In genomic region chr7:44655504-44655903, GRCm38 (mm10) we compare ENCODE assay signal across 9 mouse cellular contexts. TPM values are rescaled to one million over a fixed set of nuclear protein-coding genes. Genes with fewer than 3 reads are reported as not detected.
DNase-seq lines count a peak whose midpoint lies in the region; ATAC-seq and TF ChIP-seq lines count a peak whose summit lies in the region.
"Had no signal": no experiment of that assay in that cellular context is flagged by ENCODE, and none has a peak within 500 bp of the region (broad histone marks: within the 10 kb centered on the region; RNA-seq: fewer than 3 reads in every experiment).

No protein-coding gene starts in this region.

- H3K4me1 ChIP-seq in liver, embryonic 11.5 days (replicated peaks; ENCODE audit: control insufficient read depth, insufficient read depth, low read length) = no peaks in the 10 kb centered on the region
- peaks cover 2% of the 10 kb centered on the region; the same call in 1 of the 2 replicates for H3K4me1 ChIP-seq in embryonic facial prominence, embryonic 13.5 days
- H3K4me1 ChIP-seq in liver, embryonic 13.5 days (replicated peaks) = no peaks in the 10 kb centered on the region
- H3K4me1 ChIP-seq in spleen, adult 2 months (ENCODE audit: control insufficient read depth, insufficient read depth, insufficient read length) = no peaks in the 10 kb centered on the region

- peak; percentile 70 for DNase-seq in CD4-positive, CD25-positive, alpha-beta regulatory T cell, adult 2 months (ENCODE audit: low read depth, low spot score)
- peak; percentile 61 for DNase-seq in liver
- no peak for DNase-seq in liver, embryonic 11.5 days (ENCODE audit: low spot score)
- DNase-seq in adrenal gland, postnatal 14 days = peak; percentile 80
- DNase-seq in liver, embryonic 13.5 days = peak; percentile 31
- peak; percentile 21 to 54 for DNase-seq in spleen, adult 2 months (ENCODE audit: low read depth in 1 of 2, low spot score in 2 of 2)

- 0 out of 2 replicates have a peak, but pooled peaks cover 3% of the 10 kb centered on the region for H3K27me3 ChIP-seq in liver, embryonic 11.5 days (replicated peaks; ENCODE audit: control insufficient read depth, insufficient read depth, low read length)
- H3K27me3 ChIP-seq in embryonic facial prominence, embryonic 13.5 days = no peaks in the 10 kb centered on the region
- no peaks in the 10 kb centered on the region for H3K27me3 ChIP-seq in liver, embryonic 13.5 days
- no peaks in the 10 kb centered on the region for H3K27me3 ChIP-seq in spleen, adult 2 months (ENCODE audit: control insufficient read depth, insufficient read depth, low read length)

- H3K4me2 ChIP-seq in liver, embryonic 11.5 days = no peak overlapping the region
- no peak overlapping the region for H3K4me2 ChIP-seq in embryonic facial prominence, embryonic 13.5 days
- H3K4me2 ChIP-seq in liver, embryonic 13.5 days = no peak overlapping the region

- no peak for ATAC-seq in CD4-positive, CD25-positive, alpha-beta regulatory T cell, adult 4 months
- no peak for ATAC-seq in liver, embryonic 11.5 days (replicated peaks; ENCODE audit: low FRiP score)
- ATAC-seq in embryonic facial prominence, embryonic 13.5 days (ENCODE audit: insufficient number of reproducible peaks, insufficient read depth, low FRiP score, low TSS enrichment, low read depth) = no peak; the same call in 1 of the 2 replicates
- ATAC-seq in liver, embryonic 13.5 days (ENCODE audit: low read depth) = no peak

- no peak overlapping the region for H3K27ac ChIP-seq in liver, embryonic 11.5 days (ENCODE audit: low read depth, low read length)
- peak overlapping the region; percentile 62; the same call in 1 of the 2 replicates for H3K27ac ChIP-seq in embryonic facial prominence, embryonic 13.5 days
- H3K27ac ChIP-seq in liver, embryonic 13.5 days = no peak overlapping the region
- no peak overlapping the region for H3K27ac ChIP-seq in spleen, adult 2 months (ENCODE audit: insufficient read depth, low read length)

- peak; percentile 73; the same call in 1 of the 2 replicates for TF ChIP-seq CTCF in spleen, adult 2 months (IDR thresholded peaks at IDR 0.05; ENCODE audit: extremely low read depth, insufficient read depth, insufficient read length, insufficient replicate concordance)

- no peaks in the 10 kb centered on the region for H3K9me3 ChIP-seq in liver, embryonic 11.5 days (ENCODE audit: control insufficient read depth, low read length)
- H3K9me3 ChIP-seq in embryonic facial prominence, embryonic 13.5 days = no peaks in the 10 kb centered on the region
- H3K9me3 ChIP-seq in liver, embryonic 13.5 days (replicated peaks) = no peaks in the 10 kb centered on the region

- no peak overlapping the region for H3K4me3 ChIP-seq in liver, embryonic 11.5 days (ENCODE audit: low read depth, low read length)
- no peak overlapping the region for H3K4me3 ChIP-seq in embryonic facial prominence, embryonic 13.5 days
- no peak overlapping the region for H3K4me3 ChIP-seq in liver, embryonic 13.5 days (replicated peaks)
- no peak overlapping the region for H3K4me3 ChIP-seq in spleen, adult 2 months (ENCODE audit: extremely low read depth, insufficient read depth, insufficient read length)

- TF ChIP-seq POLR2A in spleen, adult 2 months (IDR thresholded peaks at IDR 0.05; ENCODE audit: low read depth, low read length) = no peak

- no peaks in the 10 kb centered on the region for H3K36me3 ChIP-seq in liver, embryonic 11.5 days (ENCODE audit: control insufficient read depth, insufficient read depth, low read length)
- no peaks in the 10 kb centered on the region for H3K36me3 ChIP-seq in embryonic facial prominence, embryonic 13.5 days
- no peaks in the 10 kb centered on the region for H3K36me3 ChIP-seq in liver, embryonic 13.5 days
- H3K36me3 ChIP-seq in spleen, adult 2 months (ENCODE audit: control insufficient read depth, insufficient read depth, low read length) = no peaks in the 10 kb centered on the region

- WGBS in liver, embryonic 11.5 days = 11% methylated on average over 8 of the region's 8 CpGs
- 10% methylated on average over 8 of the region's 8 CpGs for WGBS in embryonic facial prominence, embryonic 13.5 days
- WGBS in liver, embryonic 13.5 days (ENCODE audit: insufficient replicate concordance) = 8% methylated on average over 8 of the region's 8 CpGs
- WGBS in spleen, adult 2 months = 10% methylated on average over 8 of the region's 8 CpGs

- no peak overlapping the region for H3K9ac ChIP-seq in liver, embryonic 11.5 days (ENCODE audit: low read depth, low read length)
- H3K9ac ChIP-seq in embryonic facial prominence, embryonic 13.5 days = no peak overlapping the region
- H3K9ac ChIP-seq in liver, embryonic 13.5 days = no peak overlapping the region

RNA-seq across cellular contexts. Expression of gene Myh14, which starts 15.1 kb away (rescaled TPM):
- polyA plus RNA-seq in CD4-positive, CD25-positive, alpha-beta regulatory T cell, adult 4 months (2017; shearing (Covaris generic)) = not detected
- 0.66 and 0.68 TPM in 2 replicates for polyA plus RNA-seq in liver, embryonic 11.5 days (2014; fragmentation: Nextera tagmentation; extraction: Ambion mirVana)
- total RNA-seq in adrenal gland, postnatal 14 days (2021) = 3.9 and 5.1 TPM in 2 replicates
- 11.8 and 12.2 TPM in 2 replicates for polyA plus RNA-seq in embryonic facial prominence, embryonic 13.5 days (2015; fragmentation: Nextera tagmentation; extraction: Ambion mirVana)
- 0.12 and 0.31 TPM in 2 replicates for polyA plus RNA-seq in liver, embryonic 13.5 days (2015; fragmentation: Nextera tagmentation; extraction: Ambion mirVana)
- polyA plus RNA-seq in spleen, adult 2 months (2012; rRNA removed) = 0.09 and 0.63 TPM in 2 replicates

RNA-seq across cellular contexts. Expression of gene Izumo2, which starts 53.0 kb away (rescaled TPM):
- polyA plus RNA-seq in CD4-positive, CD25-positive, alpha-beta regulatory T cell, adult 4 months (2017; shearing (Covaris generic)) = not detected
- polyA plus RNA-seq in liver, embryonic 11.5 days (2014; fragmentation: Nextera tagmentation; extraction: Ambion mirVana) = not detected in 2 replicates
- not detected in 2 replicates for total RNA-seq in adrenal gland, postnatal 14 days (2021)
- polyA plus RNA-seq in embryonic facial prominence, embryonic 13.5 days (2015; fragmentation: Nextera tagmentation; extraction: Ambion mirVana) = not detected in 2 replicates
- polyA plus RNA-seq in liver, embryonic 13.5 days (2015; fragmentation: Nextera tagmentation; extraction: Ambion mirVana) = not detected in 2 replicates
- not detected in 2 replicates for polyA plus RNA-seq in spleen, adult 2 months (2012; rRNA removed)
- total RNA-seq: layer of hippocampus, adult 18-20 months had no signal
